Mouse (Mus musculus) adrenal gland, postnatal 25 days (tissue): ENCODE results near the gene Enox2. TPM values are rescaled to one million over a fixed set of nuclear protein-coding genes. Genes with fewer than 3 reads are reported as not detected.

ENCODE experiments used
- DNase-seq: peaks from one replicate; pipeline ENCODE4 v3.0.0; 2021; ENCODE audit warnings: mixed read lengths
- total RNA-seq: library from RNA; stranded (reverse); gene quantifications from 2 replicates; pipeline ENCODE4 v1.2.3, GENCODE M21; 2021

The Enox2 gene
- total RNA-seq, 1 experiment from 2014 or later: 24.3 TPM

DNA sequence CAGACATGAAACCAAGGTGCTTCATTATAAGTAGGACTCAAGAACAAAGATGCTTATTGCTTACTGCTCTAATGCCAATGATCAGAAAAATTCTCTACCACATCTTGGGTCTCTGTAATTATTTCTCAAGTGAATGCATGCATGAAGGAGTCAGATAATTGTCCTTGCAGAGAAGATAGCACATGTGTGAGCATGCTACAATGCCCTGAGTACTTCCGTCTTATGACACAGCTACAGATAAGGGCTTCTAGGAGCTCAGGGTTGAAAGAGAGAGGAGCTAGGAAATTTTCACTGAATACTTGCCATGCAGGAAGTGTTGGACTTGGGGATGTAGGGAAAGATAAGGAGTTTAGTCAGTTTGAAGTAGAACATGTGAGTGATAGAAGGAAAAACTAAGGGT lies 285.2 kb downstream of the Enox2 start:
- no peak for DNase-seq

DNA sequence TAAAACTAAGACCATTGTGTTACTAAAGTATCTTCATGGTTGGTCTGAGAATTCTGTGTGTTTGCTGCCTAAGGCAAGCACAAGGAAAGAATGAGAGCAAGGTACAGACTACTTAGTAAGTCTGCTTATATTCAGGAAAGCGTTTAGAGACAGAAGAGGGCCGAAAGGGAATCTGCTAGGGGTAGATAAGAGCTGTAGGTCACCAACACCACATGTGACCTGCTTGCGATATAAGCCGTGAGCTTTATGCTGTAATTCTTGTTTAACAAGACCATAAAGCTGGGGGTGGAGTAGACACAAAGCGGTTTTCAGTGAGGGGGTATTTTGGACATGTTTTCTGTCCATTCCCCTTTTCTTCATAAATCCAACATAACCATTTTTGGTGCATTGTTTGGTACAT lies 302.4 kb downstream of the Enox2 start:
- DNase-seq: no peak

GRCm38 (mm10) chrX:48984451-48984850 lies 303.6 kb downstream of the Enox2 start:
- DNase-seq: no peak

Other genes with a start within 250 kb of the Enox2 start
- gene Arhgap36, start 175.7 kb upstream of the Enox2 start, total RNA-seq: 0.43 TPM in 1 of 2 replicates, not detected in the other